ENCODE assay signal across 30 mouse cellular contexts in the genomic region with DNA sequence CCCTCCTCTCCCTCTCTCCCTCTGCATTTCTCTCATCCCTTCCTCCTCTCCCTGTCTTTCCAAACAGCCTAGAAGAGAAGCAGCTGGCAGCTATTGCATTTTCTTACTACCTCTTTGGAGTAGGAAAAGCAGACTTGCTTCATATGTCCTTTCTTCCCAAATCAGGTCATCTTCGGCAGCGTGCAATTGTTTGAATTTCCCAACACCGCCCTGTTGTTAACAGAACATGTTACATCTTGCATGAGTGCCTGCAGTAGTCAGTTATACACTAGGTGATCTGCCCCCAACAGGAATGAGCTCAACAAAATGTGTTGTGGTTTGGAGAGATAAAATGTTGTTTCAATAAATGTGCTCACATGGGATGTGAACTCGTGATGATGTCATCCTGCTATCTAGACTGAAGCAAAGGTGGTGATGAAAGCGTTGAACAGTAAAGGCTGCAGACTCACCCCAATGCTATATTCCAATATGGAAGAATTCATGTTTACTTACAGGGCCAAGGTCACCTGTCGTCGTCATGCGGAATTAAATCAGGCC. TPM values are rescaled to one million over a fixed set of nuclear protein-coding genes. Genes with fewer than 3 reads are reported as not detected.
DNase-seq lines count a peak whose midpoint lies in the region; ATAC-seq and TF ChIP-seq lines count a peak whose summit lies in the region.
"Had no signal": no experiment of that assay in that cellular context is flagged by ENCODE, and none has a peak within 500 bp of the region (broad histone marks: within the 10 kb centered on the region; RNA-seq: fewer than 3 reads in every experiment).

No protein-coding gene starts in this region.

- no peak overlapping the region for H3K27ac ChIP-seq in MEL (ENCODE audit: control insufficient read depth, low read depth, low read length)
- H3K27ac ChIP-seq in liver, embryonic 12.5 days: no peak overlapping the region
- H3K27ac ChIP-seq in forebrain, embryonic 11.5 days (ENCODE audit: low read depth, low read length): no peak overlapping the region
- H3K27ac ChIP-seq: embryonic facial prominence, embryonic 13.5 days; forebrain, embryonic 13.5 days; heart, embryonic 10.5 days; heart, embryonic 15.5 days; intestine, embryonic 15.5 days; macrophage; midbrain, embryonic 10.5 days; midbrain, embryonic 15.5 days had no signal

- H3K9ac ChIP-seq in MEL (ENCODE audit: control insufficient read depth, low read depth, low read length, poor library complexity, severe bottlenecking): no peak overlapping the region
- H3K9ac ChIP-seq in liver, embryonic 12.5 days: no peak overlapping the region
- no peak overlapping the region for H3K9ac ChIP-seq in forebrain, embryonic 11.5 days (ENCODE audit: low read length)
- H3K9ac ChIP-seq: embryonic facial prominence, embryonic 13.5 days; forebrain, embryonic 13.5 days; heart, embryonic 15.5 days; intestine, embryonic 15.5 days; midbrain, embryonic 15.5 days had no signal

- no peak for TF ChIP-seq RAD21 in MEL (IDR thresholded peaks at IDR 0.05; ENCODE audit: low read depth, low read length)

- no peak overlapping the region for H3K4me2 ChIP-seq in liver, embryonic 12.5 days
- H3K4me2 ChIP-seq in forebrain, embryonic 11.5 days (ENCODE audit: low read depth, low read length, severe bottlenecking): no peak overlapping the region
- H3K4me2 ChIP-seq: embryonic facial prominence, embryonic 13.5 days; forebrain, embryonic 13.5 days; heart, embryonic 15.5 days; intestine, embryonic 15.5 days; midbrain, embryonic 15.5 days had no signal

- DNase-seq in 416B (ENCODE audit: low read depth): peak; percentile 52
- peak; percentile 37 for DNase-seq in MEL (ENCODE audit: low read depth, low spot score)
- DNase-seq in forebrain, embryonic 11.5 days (ENCODE audit: low spot score): no peak
- no peak for DNase-seq in cerebellum, postnatal 10 days
- DNase-seq: adrenal gland, adult 8-10 months; cerebellum, adult 9-10 months; embryo, embryonic 11 days; gastrocnemius, postnatal 14 days; heart, adult 11 months; kidney, adult 2 months; kidney, postnatal 4 days; left cerebral cortex, postnatal 4 days; lung, adult 18-20 months; lung, postnatal 10 days; right cerebral cortex, postnatal 25 days; spleen, adult 18-20 months; thymus, adult 18-20 months; thymus, postnatal 36 days had no signal

- H3K79me2 ChIP-seq in MEL (ENCODE audit: control insufficient read depth, insufficient read depth, low read length, poor library complexity): no peaks in the 10 kb centered on the region

- TF ChIP-seq POLR2A in MEL (IDR thresholded peaks at IDR 0.05; ENCODE audit: control insufficient read depth in 1 of 2, insufficient read depth in 1 of 2, low read depth in 1 of 2, low read length in 2 of 2, poor library complexity in 1 of 2): no peak

- peak; percentile 24; the same call in 1 of the 2 replicates for ATAC-seq in liver, embryonic 12.5 days
- peak; percentile 71 for ATAC-seq in megakaryocyte-erythroid progenitor cell, adult 5-6 weeks (replicated peaks; ENCODE audit: low FRiP score, low TSS enrichment, poor library complexity, severe bottlenecking)
- no peak for ATAC-seq in forebrain, embryonic 11.5 days (replicated peaks; ENCODE audit: low FRiP score)
- ATAC-seq: forebrain, embryonic 13.5 days; hindbrain, embryonic 16.5 days; intestine, embryonic 15.5 days; midbrain, embryonic 15.5 days had no signal

- H3K4me1 ChIP-seq in MEL (ENCODE audit: control insufficient read depth in 1 of 2, insufficient read depth in 2 of 2, low read length in 2 of 2): peaks cover 0 to 4% of the 10 kb centered on the region in 2 experiments; a peak in 1 of 4 replicates
- H3K4me1 ChIP-seq in liver, embryonic 12.5 days: peaks cover 8% of the 10 kb centered on the region; the same call in 1 of the 2 replicates
- H3K4me1 ChIP-seq in forebrain, embryonic 11.5 days (replicated peaks; ENCODE audit: control insufficient read depth, insufficient read depth, low read length): no peaks in the 10 kb centered on the region
- H3K4me1 ChIP-seq: embryonic facial prominence, embryonic 13.5 days; heart, embryonic 15.5 days; intestine, embryonic 15.5 days; midbrain, embryonic 10.5 days; midbrain, embryonic 15.5 days had no signal

- no peak for TF ChIP-seq EP300 in MEL (IDR thresholded peaks at IDR 0.05; ENCODE audit: low read depth in 1 of 2, low read length in 2 of 2)

- H3K27me3 ChIP-seq in MEL (ENCODE audit: control insufficient read depth in 1 of 2, insufficient read depth in 2 of 2, low read length in 2 of 2): no peaks in the 10 kb centered on the region; a peak in 2 of 4 replicates
- H3K27me3 ChIP-seq in liver, embryonic 12.5 days (replicated peaks): no peaks in the 10 kb centered on the region
- H3K27me3 ChIP-seq in forebrain, embryonic 11.5 days (ENCODE audit: control insufficient read depth, insufficient read depth, low read length): no peaks in the 10 kb centered on the region
- H3K27me3 ChIP-seq: embryonic facial prominence, embryonic 13.5 days; forebrain, embryonic 13.5 days; heart, embryonic 15.5 days; intestine, embryonic 15.5 days; midbrain, embryonic 15.5 days had no signal

- TF ChIP-seq CTCF in MEL (IDR thresholded peaks at IDR 0.05 in 2 of 3, conservative IDR thresholded peaks at IDR 0.05 in 1 of 3; ENCODE audit: control insufficient read depth in 1 of 3, insufficient read depth in 1 of 3, low read depth in 2 of 3, low read length in 3 of 3, poor library complexity in 1 of 3, severe bottlenecking in 1 of 3): no peak

- no peak overlapping the region for H3K4me3 ChIP-seq in MEL (ENCODE audit: control insufficient read depth in 1 of 2, insufficient read depth in 1 of 2, low read depth in 2 of 2, low read length in 2 of 2)
- no peak overlapping the region for H3K4me3 ChIP-seq in liver, embryonic 12.5 days
- H3K4me3 ChIP-seq in forebrain, embryonic 11.5 days (ENCODE audit: low read depth, low read length): no peak overlapping the region
- H3K4me3 ChIP-seq: embryonic facial prominence, embryonic 13.5 days; erythroblast, embryonic 14.5 days; forebrain, embryonic 13.5 days; heart, embryonic 10.5 days; heart, embryonic 15.5 days; intestine, embryonic 15.5 days; midbrain, embryonic 10.5 days; midbrain, embryonic 15.5 days had no signal

- no peaks in the 10 kb centered on the region for H3K9me3 ChIP-seq in MEL (replicated peaks; ENCODE audit: insufficient read depth, low read length)
- no peaks in the 10 kb centered on the region for H3K9me3 ChIP-seq in liver, embryonic 12.5 days (replicated peaks)
- no peaks in the 10 kb centered on the region for H3K9me3 ChIP-seq in forebrain, embryonic 11.5 days (ENCODE audit: control insufficient read depth, low read length)
- H3K9me3 ChIP-seq: embryonic facial prominence, embryonic 13.5 days; forebrain, embryonic 13.5 days; heart, embryonic 10.5 days; heart, embryonic 15.5 days; intestine, embryonic 15.5 days; midbrain, embryonic 10.5 days; midbrain, embryonic 15.5 days had no signal

- H3K36me3 ChIP-seq in MEL (ENCODE audit: control insufficient read depth in 1 of 2, insufficient read depth in 2 of 2, low read length in 2 of 2): peaks cover 0 to 2% of the 10 kb centered on the region in 2 experiments; a peak in 1 of 4 replicates
- no peaks in the 10 kb centered on the region for H3K36me3 ChIP-seq in liver, embryonic 12.5 days
- no peaks in the 10 kb centered on the region for H3K36me3 ChIP-seq in forebrain, embryonic 11.5 days (ENCODE audit: control insufficient read depth, insufficient read depth, low read length)
- H3K36me3 ChIP-seq: embryonic facial prominence, embryonic 13.5 days; heart, embryonic 10.5 days; heart, embryonic 15.5 days; intestine, embryonic 15.5 days; midbrain, embryonic 10.5 days; midbrain, embryonic 15.5 days had no signal

- WGBS in liver, embryonic 12.5 days (ENCODE audit: insufficient replicate concordance): 67% methylated on average over 8 of the region's 8 CpGs
- 92% methylated on average over 8 of the region's 8 CpGs for WGBS in forebrain, embryonic 11.5 days

TF ChIP-seq in MEL, 35 proteins besides CTCF, POLR2A, EP300 and RAD21:
- TF ChIP-seq ETS1 (IDR thresholded peaks at IDR 0.05; ENCODE audit: low read depth, low read length) (0 out of 2 replicates have a peak, but pooled peaks have one; percentile 53), MAFK (IDR thresholded peaks at IDR 0.05; ENCODE audit: borderline replicate concordance, low read depth, low read length) (no peak)

RNA-seq across cellular contexts. Expression of a gene that starts 31.4 kb away (rescaled TPM):
- total RNA-seq in MEL (2012; rRNA removed): 21.5 and 26.4 TPM in 2 replicates
- polyA plus RNA-seq in MEL (2012; ENCODE audit: insufficient read depth in 1 of 2, insufficient read length in 2 of 2, low read depth in 1 of 2, low replicate concordance in 2 of 2, missing spikeins in 1 of 2): 100 to 1,000 TPM in 1 of 2 experiments, 10 to 100 TPM in 1; 29.7 to 335 TPM
- 10.0 and 10.8 TPM in 2 replicates for polyA plus RNA-seq in liver, embryonic 12.5 days (2016; fragmentation: Nextera tagmentation; extraction: Ambion mirVana)
- total RNA-seq in megakaryocyte-erythroid progenitor cell, adult 5-6 weeks (2014; fragmentation: Nextera tagmentation): 61.4 and 74.7 TPM in 2 replicates
- total RNA-seq in megakaryocyte-erythroid progenitor cell, adult 5-6 weeks (2017): 80.3 and 100 TPM in 2 replicates
- polyA plus RNA-seq in forebrain, embryonic 11.5 days (2014; fragmentation: Nextera tagmentation; extraction: Ambion mirVana): 11.8 and 14.1 TPM in 2 replicates

Comparison
In these comparisons a context has a peak if more than half of its experiments do, and no peak if none do; other contexts are left out.
1. DNase-seq: peak in 416B (single experiment) and MEL (single experiment); none in forebrain, embryonic 11.5 days (single experiment) and cerebellum, postnatal 10 days (0 of 2).